Mouse (Mus musculus) granulocyte monocyte progenitor cell, adult 5-6 weeks (primary cell): Measurements from ENCODE around the gene Mpp3. TPM values are rescaled to one million over a fixed set of nuclear protein-coding genes. Genes with fewer than 3 reads are reported as not detected.
A peak's percentile ranks its signal among the peaks of the same experiment; 100 is the strongest.
"Not testable (repeated sequence)": the region's sequence is repeated elsewhere in the genome, so short reads cannot be mapped to it uniquely, and the experiment has no call there.

Experiments used
- ATAC-seq: replicated peaks from 2 replicates; pipeline ENCODE4 v1.8.0; 2016; ENCODE audit warnings: mild to moderate bottlenecking, moderate TSS enrichment, inconsistent platforms; ENCODE audit not compliant: poor library complexity, severe bottlenecking
- total RNA-seq, 2 experiments: library from RNA; stranded (forward) in 1 of 2; stranded (reverse) in 1 of 2; fragments of 200-712, 200-1000 nt in 1 of 2; fragments of >200 nt in 1 of 2; fragmentation: Nextera tagmentation in 1 of 2; gene quantifications; 2 replicates each; pipeline ENCODE4 v1.2.3; 2014 to 2017

Gene Mpp3
- total RNA-seq, 2 experiments from 2014 or later: not detected

DNA sequence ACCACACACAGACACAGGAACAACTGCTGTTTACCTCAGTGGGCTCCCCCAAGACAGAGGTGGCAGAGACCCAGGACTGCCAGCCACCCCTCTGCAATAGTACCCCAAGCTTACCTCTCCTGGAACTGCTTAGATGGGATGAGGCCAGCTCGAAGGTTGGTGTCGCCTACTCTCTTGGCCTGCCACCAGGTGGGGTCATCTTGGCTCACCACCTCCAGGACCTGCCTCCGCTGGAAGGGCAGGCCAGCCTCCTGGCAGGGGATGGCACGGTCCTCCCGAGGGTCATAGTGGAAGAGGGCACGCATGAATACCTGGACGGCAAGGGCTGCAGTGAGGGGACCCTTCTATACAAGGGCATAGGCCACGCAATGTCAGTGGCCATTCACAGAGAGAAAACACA is 15.1 kb downstream of the Mpp3 start:
- ATAC-seq: no peak

DNA sequence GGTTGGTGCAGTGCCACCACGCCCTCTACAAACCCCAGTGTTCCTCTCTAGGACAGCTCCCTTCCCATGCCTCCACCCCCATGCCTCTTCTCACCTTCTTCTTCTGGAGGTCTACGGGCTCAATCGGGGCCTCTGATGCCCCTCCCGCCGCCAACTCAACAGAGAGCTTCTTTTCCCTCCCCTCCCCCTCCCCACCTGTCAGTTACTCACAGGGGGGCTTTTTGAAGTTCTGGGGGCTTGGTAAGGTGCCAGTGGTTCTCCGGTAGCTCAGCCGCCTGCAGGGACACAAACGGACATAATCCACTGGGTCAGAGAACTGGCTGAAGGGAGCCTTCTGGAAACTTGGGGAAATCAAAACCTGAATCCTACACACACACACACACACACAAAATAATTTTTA is 16.8 kb downstream of the Mpp3 start:
- ATAC-seq: no peak

DNA sequence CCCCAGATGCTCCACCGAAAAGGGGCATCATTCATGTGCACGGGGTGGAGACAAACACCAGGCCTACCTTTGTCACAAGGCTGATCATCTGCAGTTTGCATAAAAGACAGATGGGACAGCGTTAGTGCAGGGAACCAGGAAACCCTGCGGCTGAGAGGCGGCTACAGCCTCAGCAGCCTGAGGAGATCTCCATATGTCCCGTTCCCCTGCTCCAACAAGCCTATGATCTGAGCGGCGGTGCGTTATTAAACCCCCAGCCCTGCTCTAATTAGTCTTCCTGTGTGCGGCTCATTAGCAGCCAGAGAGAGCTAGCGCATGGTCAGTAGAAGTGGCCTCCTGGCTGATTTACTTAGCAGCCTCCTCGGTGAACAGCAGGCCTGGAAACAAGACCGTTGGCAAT is 18.1 kb downstream of the Mpp3 start:
- no peak for ATAC-seq

DNA sequence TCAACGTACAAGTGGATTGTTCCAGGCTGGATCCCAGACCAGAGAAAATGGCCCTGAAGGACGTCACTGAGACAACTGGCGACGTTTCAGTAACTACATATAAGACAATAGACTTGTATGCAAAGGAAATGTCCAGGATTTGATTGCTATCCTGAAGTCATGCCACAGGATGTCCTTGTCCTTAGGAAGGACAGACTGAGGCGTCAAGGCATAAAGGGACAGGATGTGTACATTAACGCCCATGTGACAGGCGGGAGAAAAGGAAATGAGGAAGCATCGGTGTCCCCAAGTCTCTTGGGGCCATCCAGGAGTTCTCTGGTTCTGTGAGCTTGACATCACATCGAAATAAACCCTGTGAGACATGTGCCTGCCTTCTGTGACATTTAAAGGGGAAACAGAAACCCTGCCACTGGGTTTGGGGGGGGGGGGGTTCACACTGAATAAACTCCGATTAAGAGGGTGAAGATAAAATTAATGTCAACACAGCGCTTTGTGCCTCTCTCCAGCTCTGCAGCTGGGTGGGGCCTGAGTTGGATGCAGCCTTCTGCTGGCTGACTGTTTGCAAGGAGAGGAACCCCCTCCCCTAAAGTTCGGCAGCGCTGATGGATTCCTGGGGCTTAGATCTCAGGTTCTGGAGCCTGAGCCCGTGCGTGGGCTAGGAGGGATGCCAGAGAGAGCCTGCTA is 19.2 kb downstream of the Mpp3 start:
- no peak for ATAC-seq

DNA sequence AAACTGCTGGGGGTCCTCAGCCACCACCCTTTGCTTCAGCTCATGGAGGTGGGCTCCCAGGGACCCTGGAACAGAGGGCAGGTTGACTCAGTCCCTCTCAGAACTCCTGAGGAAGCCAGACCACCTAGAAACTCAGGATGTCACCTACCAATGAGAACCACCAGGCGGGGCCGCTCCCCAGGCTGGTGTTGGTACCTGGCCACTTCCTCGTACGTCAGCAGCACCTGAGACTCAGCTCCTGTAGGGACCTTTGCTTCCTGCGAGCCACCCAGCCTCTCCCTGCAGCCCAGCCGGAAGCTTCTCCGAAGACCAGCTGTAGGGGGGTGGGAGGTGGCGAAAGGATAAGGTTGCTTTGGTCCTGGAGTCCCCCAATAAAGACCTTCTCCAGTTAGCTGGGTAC is 19.9 kb downstream of the Mpp3 start:
- no peak for ATAC-seq

DNA sequence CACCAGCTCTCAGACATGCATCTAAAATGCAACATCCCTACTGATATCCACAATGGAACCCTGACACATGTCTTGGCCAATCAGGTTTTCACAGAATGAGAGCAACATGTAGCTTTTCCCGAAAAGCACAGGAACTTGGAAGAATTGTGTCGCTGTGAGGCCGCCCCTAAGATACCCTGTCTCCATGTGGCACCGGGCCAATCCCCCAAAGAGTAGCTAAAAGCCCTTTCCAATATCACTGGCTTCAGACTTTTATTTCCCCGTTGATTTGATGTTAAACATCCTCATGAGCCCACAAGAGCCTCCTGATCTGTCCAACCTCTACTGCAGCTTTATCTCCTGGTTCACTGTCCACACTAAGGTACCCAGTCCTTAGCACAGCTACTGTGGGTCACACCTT is 21.6 kb downstream of the Mpp3 start:
- no peak for ATAC-seq

DNA sequence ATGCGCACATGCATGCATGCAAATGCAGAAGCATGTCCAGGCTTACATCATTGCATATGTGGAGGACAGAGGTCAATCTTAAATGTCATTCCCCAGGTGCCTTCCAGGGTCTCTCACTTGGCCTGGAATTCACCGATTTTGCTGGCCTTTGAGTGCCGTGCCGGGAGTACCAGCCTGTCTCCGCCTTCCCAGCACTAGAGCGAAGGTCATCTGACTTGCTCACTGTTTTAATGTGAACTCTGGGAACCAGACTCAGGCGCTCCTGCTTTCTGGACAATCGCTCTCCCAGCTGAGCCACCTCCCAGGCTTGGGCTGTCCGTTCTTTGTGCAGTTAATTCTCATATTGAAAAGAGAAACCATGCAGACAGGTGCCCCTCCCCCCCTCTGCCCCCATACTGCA is 22.0 kb downstream of the Mpp3 start:
- ATAC-seq: no peak

DNA sequence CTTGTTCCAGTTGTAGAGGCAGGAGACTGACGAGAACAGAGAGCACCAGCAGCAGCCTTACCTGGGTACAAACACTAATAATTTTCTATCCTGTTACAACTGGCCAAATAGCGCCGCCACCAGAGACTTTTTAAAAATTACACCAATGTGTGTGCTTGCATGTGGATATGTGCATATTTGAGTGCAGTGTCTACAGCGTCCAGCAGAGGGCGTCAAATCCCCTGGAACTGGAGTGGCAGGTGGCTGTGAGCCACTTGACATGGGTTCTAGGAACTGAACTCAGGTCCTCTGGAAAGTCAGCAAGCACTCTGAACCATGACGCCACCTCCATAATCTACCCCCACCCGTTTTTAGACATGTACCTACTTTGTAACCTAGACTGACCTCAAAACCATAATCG is 24.0 kb downstream of the Mpp3 start:
- no peak for ATAC-seq

DNA sequence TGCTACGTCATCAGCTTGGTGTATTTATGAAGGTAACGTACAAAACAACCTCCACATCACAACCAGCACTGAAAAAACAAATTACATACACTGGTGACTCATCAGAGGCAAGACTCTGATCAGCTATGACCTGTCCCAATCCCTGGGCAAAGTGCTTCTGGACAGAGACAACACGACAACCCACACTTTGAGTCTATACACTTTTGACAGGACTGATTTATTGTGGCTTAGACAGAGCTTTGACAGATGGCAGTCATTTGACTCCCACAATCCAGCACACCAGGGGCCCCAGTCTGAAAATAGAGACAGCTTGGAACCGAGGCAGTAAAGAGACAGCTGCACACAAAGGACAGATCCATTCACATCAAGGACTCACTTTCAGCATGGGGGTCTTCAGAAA is 28.8 kb downstream of the Mpp3 start:
- ATAC-seq: no peak

DNA sequence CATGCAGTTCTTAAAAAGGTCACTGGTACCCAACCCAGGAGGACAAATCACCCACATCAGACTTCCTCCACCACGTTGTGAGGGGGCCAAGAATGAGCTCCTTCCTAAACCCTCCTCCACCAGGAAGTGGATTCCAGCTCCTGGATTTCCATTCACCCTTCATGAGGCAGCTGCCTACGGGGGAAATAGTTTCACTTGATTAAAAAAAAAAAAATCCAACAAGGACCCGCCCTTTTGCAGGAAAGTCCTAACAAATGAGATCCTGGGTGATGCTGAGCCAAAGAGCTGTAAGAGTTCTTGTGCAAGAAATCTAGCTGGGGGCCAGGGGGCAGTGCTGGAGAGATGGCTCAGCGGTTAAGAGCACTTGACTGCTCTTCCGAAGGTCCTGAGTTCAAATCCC is 30.0 kb downstream of the Mpp3 start:
- no peak for ATAC-seq

DNA sequence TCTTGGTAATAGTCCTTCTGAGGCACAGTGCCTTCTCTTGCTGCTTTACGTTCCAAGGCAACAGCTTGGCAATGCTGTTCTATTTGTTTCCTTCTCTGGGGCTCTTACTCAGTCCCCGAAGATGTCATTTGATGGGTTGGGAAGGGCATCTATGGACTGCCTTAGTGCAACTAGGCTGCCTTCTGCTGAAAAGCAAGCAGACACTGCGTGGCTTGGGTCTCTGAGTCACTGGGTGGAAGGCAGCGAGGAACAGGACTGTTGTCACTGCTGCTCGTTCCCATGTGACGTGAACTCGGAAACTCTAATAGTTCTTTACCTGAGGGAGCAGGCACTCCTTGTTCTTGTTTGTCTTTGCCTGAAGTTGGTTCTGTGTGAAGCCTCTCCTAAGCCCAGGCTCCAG is 32.3 kb downstream of the Mpp3 start:
- no peak for ATAC-seq

DNA sequence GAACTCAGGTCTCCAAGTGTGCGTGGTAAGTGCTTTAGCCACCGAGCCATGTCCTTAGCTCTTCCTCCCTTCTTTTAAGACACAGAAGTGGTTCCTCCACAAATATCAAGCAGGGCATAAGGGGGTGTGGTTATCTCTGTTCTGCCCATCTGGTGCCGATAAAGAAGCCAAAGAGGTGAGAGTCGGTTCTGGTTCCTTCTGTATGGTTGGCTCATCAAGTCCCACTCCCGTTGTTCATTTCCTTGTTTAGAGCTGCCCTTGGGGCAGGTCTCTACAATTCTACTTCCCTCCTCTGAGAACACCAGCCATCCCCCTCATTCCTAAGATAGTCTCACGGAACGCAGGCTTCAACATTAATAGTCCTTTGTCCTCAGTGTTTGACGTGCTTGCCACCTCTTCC is 34.2 kb downstream of the Mpp3 start:
- no peak for ATAC-seq

DNA sequence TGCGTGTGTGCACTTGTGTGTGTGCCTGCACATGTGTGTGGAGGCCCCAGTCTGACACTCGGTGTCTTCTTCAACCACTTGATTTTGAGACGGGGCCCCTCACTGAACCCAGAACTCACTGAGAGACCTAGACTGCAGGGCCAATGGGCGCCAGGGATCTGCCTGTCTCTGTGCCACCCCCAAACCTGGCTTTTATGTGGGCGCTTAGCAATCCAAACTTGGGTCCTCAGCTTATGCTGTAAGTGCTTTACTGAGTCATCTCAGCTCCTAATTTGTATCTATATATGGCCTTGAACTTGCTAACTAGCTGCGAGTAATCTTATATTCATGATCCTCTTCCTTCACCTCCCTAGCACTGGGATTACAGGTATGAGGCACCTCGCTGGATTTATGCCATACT is 35.9 kb downstream of the Mpp3 start:
- no peak for ATAC-seq

DNA sequence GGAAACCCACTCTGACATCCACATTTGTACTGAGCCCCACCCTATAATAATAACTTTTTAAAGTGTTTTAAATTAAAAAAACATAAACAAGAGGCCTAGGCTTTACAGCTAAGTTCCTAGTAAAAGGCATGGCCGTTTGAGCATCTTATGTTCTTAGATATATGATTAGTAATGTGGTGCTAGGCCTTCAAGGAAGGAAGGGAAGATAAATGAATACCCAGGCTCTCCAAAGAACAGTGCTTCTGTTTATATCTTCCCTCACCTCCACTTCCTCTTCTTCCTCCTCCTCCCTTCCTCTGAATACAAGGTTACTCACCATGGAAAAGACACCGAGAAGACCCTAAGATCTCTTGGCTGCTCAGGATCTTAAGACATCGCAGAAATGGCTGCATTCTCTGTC is 36.4 kb downstream of the Mpp3 start:
- no peak for ATAC-seq

DNA sequence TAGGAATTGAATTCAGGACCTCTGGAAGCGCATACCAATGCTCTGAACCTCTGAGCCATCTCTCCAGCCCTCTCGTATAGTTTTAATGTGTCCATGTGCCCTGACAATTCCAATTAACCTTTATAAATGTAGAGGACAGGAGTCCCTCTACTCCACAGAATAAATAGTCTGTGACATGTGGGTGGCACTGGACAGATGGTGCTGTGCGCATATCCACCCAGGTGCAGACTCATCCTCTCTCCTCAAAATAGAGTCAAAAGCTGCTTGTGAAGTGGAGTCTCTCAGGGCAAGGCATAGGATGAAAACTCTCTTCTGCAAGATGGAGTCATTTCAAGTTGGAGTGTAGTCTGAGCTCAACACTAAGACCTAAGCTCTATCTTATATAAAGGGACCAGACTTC is 38.0 kb downstream of the Mpp3 start:
- no peak for ATAC-seq

DNA sequence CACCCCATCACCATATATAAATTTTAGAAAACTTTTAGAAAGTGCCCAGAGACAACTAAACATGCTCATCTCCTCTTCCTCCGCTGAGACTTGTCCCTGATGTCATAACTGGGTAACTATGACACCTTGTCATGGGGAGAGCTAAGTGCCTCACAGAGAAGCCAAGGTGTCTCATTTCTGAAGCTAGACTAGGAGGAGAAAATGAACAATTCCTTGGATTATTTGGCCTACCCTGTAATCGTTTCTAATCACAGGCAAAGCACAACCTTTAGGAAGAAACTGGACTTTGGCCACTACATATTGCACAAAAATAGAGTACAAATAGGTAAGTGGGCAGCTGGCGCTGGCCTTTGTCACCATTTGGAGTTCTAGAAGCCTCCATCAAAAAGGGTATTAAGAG is 41.3 kb downstream of the Mpp3 start, which contains the start of gene Dusp3:
Gene Dusp3 (minus strand): TSS at position 101 of the 400 bp plus-strand sequence.
- ATAC-seq: no peak

DNA sequence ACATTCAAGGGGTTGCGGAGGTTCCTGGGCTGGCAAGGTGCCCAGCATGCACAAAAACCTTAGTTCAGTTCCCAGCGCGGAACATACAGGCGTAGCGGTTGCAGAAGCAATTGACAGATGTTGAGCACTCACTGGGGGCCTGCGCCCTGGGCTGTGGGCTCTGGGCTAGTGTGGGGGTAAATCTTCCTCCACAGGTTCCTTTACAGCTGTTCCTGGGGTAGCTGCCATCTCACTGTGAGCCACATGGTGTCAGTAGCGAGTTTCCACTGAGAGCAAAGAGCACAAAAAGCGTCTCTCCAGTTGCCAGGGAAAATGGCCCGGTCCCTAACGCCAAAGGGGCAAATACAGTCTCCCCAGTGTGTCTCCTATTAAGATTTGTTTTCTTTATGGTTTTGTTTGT is 42.3 kb downstream of the Mpp3 start:
- peak; percentile 36 for ATAC-seq

DNA sequence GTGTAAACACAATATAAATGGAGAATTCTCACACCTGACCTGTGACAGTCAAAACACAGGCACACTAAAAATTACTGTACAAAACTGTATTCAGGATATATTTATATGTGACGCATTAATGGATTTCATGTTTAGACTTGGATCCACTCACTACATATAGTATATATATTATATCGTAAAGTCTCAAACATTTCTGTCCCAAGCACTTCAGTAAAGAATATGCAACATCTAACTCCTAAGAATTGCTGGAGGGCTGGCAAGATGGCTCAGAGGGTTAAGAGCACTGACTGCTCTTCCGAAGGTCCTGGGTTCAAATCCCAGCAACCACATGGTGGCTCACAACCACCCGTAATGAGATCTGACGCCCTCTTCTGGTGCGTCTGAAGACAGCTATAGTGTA is 42.8 kb downstream of the Mpp3 start:
- not testable (repeated sequence) for ATAC-seq

DNA sequence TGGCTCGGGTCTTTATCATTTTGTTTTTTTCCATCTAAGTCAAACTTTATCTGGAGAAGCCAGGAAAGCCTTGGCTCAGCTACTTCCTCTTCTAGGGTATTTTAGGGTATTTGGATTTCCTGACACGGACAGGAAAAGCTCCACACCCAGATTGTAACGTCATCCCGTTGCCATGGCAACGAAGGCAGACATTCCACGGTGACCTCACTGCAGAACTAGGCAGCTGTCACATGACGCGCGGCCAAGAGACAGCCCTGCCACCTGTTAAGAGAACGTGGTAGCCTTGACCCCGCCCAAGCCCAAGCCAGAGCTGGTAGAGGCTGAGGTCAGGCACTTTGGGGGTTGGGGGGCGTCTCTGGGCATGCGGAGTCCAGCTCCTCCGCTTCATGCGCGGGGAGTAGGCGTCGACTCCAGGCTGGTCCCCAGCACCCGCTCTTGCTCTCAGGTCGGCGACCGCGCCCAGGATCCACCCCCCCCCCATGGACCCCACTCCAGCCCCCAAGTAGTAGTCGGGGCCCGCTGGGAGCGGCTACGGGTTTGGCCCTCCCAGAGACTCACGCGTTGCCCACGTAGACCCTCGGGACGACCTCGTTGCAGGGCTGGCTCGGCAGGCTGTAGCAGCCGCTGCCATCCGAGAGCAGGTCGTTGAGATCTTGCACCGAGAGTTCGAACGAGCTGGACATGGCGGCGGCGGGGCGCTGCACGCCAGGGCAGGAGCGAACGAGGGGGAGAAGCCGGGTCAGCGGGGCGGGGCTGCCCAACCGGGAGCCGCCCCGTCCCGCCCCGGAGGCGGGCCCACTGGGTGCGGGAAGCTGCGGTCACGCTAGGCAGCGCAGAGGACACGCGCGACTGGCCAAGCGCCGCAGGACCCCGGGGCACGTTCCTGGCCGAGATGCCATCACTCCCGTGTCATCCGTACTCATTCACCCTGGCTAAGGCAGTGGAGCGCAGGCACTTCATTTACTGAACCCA is 43.9 kb downstream of the Mpp3 start, which contains the start of gene Cfap97d1:
Gene Cfap97d1 (plus strand): TSS at position 226 of the 972 bp plus-strand sequence.
- peak; percentile 76 for ATAC-seq

DNA sequence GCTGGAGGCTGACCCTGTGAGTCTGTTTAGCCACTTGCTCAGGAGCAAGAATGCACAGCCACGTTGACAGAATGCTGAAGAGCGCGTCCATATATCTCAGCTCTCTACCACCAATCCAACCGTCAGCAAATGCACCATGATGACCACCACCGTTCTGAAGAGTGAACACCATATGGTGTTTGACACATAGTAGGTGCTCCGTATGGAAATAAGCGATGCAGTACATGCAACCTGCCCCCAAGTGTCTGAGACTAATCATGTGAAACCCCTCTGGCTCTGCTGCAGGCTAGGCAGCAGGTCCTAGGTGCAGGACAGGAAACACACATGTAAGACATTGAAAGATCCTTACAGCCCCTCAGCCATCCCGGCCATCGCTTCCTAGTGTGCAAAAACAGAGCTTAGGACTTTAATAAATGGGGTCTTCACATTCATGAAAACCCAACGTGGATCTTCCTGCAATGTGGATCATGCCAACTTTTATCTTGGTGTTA is 44.8 kb downstream of the Mpp3 start:
- no peak for ATAC-seq

DNA sequence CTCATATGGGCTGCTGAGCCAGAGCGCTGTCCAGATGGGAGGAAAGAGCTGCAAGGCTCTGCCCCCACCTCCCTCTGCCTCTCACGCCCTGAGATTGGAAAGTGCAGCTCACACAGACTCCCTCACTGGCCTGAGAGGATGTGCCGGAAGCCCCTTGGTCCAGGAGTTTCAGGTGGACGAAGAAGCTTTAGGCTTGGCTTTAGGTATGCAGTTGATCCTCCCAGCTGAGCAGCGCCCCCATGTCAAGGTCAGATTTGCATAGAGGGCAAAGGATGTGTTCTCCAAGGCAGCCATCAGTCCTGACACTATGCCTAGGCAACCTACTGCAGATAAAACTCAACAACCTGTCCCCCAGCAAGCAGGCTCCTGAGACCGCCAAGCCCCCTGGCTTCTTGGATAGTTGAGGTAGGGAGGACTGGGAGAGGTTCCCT is 45.3 kb downstream of the Mpp3 start:
- ATAC-seq: no peak
